Mouse (Mus musculus) 416B (cell line): ENCODE measurements around the gene Vangl2.

ENCODE experiments used
- DNase-seq: peaks from one replicate; pipeline ENCODE4 v3.0.0; 2011; ENCODE audit warnings: low read depth

Gene Vangl2

DNA sequence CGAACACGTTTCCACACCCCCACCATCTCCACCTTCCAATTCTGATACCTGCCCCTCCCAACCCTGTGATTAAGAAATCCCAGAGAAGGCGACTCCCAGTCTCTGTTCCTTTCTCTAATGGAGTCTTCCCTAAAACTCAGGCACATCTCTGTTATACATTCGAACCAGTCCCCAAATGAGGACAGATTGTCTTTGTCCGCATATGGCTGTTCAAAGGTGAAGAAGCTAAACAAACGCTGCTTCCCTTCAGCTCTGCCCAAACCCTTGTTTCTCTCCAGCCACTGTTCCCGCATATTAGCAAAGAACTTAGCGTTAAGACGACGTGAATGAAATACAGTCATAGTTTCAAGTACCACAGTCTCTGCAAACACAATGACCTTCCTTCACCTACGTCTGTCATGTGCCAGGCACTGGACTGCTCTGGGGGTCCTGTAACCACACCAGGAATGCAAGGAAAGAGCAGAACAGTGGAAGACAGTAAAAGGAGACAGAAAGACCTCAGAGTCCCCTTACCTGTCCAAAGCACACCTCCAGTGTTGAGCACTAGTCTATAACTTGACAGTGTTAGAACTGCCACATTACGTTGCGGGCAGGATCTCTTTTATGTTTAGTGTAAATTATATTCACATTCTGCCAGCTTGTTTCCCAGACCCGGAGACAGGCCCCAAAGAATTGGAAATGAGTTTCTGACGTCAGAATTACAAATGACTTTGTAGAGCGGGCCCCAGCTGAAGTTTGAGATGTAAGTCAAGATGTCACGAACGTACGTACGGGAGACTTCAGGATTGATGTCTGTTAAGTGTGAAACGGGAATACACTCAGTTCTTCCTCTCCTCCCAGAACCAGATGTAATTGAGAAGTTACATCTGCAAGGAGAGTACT is at the start of gene Vangl2:
Gene Vangl2, minus strand, starts transcription at position 51 of the 882 bp plus-strand sequence.
- DNase-seq: no peak

- DNase-seq: peak; percentile 58
Measured at GRCm38 (mm10) chr1:172077981-172078380, 49.7 kb upstream of the Vangl2 start.

DNA sequence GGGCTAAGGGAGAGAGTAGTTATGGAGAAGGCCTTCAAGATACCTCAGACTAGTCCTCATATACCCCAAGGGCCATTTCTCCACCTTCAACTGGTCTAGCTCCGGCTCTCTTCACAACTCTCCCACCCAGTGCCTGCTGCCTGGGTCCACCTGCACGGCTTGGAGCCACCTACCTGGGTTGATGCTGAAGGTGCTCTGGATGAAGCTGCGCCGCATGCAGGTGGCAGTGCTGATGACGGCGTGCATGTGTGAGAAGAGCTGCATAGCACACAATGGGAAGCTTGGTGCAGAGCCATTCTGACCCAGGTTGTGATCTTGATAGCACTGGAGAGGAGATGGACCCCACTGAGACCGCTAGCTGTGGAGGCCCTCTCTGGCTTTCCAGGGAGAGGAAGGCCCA is 44.4 kb upstream of the Vangl2 start:
- no peak for DNase-seq

DNA sequence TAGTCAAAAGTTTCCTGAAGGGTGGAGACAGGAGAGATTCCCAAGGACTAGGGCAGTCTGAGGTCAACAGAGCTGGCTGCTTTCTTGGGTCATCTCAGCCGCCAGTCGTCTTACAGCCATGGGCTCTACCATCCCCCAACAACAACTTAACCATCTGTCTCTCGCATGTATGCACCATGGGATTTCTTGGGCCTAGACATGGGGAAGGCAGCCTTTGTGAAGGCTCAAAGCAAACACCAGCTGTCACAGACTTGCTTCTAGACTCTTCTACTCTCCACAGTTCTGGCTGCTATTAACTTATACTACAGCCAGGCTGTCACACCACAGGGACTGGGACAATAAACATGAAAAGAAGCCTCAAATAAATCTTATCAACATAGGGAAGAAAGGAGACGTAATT is 43.3 kb upstream of the Vangl2 start:
- DNase-seq: no peak

DNA sequence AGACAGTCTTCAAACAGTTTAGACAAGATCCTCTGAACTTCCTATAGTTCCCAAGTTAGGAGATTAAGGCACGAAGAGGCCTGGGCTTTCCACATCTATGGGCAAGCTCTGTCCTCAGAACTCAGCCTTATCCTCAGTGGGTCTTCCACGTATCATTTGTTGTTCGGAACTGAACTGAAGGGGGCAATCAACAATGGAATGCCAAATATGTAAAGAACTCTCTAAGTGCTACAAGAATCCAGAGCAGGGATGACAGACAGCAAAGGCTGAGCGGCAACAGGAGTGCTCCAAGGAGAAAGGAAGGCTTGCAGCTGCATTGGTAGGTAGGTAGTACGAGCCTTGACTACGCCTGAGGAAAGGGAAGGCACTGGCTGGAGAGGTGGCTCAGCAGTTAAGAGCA is 42.0 kb upstream of the Vangl2 start:
- no peak for DNase-seq

- no peak for DNase-seq
Measured at GRCm38 (mm10) chr1:172064613-172065141, 36.4 kb upstream of the Vangl2 start.

DNA sequence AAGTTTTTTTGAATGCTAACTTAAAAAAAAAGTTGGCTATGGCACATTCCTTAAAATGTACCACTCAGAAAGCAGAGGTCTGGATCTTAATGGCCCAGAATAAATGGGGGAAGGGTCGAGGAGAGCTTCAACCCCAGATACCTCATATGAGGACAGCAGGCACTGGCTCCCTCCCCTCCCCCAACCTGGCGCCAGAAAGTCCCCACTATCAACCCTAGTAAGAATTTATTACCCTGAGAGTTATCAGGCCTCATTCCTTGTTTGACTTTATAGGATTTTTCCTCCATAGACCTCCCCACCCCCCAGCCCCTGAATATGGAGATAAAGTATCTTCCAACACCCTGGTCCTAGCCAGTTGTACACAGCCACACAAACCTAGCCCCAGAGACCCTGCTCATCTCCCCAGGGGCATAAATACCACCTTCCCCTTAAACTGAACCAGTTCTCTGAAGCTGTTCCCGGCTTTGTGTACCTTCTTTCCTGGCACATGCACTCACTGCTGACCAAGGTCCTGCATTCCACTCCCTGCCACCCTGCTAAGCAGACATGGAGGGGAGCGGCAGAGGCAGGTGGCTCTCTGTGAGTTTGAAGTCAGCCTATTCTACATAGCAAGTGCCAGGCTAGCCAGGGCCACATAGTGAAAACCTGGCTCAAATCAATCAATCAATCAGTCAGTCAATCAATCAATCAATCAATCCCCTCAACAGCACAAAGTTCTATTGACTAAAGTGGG is 35.2 kb upstream of the Vangl2 start:
- no peak for DNase-seq

- no peak for DNase-seq
Measured at GRCm38 (mm10) chr1:172062101-172062500, 33.9 kb upstream of the Vangl2 start.

- DNase-seq: no peak
Measured at GRCm38 (mm10) chr1:172061217-172061616, 33.0 kb upstream of the Vangl2 start.

DNA sequence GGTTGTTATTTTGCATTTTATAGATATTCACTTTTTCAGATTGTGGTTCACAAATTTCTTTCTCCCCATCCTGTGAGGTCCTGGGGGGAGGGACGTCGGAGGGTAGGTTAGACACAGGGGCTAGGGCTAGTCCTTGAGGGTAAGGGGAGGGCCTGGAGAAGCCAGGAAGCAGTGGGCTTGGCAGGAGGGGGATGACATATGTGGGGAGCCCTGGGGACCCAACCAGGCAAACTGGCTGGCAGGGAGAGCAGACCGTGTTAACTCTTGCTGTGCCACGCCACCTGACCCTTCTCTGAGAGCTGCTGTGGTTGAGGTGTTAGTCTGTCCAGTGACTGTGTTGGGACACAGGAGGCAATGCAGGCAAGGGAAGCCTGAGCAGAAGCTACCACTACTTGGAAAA is 32.4 kb upstream of the Vangl2 start:
- DNase-seq: no peak

DNA sequence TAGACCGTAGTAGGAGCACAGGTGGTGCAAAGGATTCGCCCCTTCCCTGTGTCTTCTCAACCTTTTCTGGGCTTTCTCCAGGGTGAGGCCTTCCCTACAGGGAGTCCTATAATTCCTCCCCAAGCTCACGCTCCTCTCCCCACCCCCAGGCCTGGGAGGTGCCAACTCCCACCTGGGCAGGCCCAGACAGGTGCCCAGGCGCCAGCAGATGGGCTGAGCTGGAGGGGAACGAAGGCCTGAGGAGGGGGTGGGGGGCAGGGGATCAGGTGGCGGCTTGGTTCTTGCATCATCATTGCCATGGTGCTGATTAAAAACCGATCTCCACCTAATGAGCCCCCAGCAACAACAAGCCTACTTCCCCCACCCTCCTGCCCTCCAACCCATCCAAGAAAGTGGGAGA is 30.6 kb upstream of the Vangl2 start:
- DNase-seq: no peak

DNA sequence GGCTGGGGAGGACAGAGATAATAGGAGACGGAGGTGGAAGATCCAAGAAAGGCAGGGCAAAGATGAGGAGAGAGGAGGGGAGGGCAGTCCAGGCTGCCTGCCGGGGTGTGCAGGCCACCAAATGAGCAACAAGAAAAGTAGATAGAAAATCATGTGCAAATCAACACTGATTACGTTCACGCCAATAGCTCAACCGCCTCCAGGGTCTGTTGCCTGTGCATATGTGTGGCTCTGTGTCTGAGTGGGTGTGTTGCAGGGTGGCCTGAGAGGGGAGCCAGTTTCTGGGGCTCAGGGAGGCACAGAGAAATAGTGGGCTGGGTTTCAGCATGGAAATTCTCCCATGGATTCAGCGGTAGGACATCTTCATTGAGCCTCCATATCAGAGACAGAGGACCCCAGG is 30.1 kb upstream of the Vangl2 start:
- no peak for DNase-seq

- no peak for DNase-seq
Measured at GRCm38 (mm10) chr1:172057491-172057921, 29.3 kb upstream of the Vangl2 start, which contains the start of gene Nhlh1. Gene Nhlh1 (minus strand): TSS chr1:172057573.

DNA sequence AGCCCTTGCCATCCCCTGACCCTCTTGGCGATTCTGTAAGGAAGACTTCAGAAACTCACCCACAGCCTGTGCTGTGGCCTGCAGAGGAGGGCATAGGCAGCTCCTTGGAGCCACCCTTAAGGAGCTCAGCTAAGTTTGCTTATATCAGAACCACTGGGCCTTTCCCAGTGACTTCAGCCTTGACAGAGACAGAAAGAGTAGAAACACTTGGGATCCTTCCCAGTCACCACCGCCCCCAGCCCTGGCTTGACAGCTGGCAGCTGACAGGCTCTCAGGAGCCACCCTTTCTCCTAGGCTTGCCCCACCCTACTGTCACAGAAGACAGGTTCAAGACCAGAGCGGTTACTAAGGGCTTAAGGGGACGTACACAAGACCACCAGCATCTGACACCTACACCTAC is 28.0 kb upstream of the Vangl2 start:
- no peak for DNase-seq

- DNase-seq: no peak
Measured at GRCm38 (mm10) chr1:172053541-172054440, 25.5 kb upstream of the Vangl2 start.

- DNase-seq: peak; percentile 18
Measured at GRCm38 (mm10) chr1:172052766-172053279, 24.6 kb upstream of the Vangl2 start.

- DNase-seq: peak; percentile 8
Measured at GRCm38 (mm10) chr1:172049131-172049782, 21.0 kb upstream of the Vangl2 start.

GRCm38 (mm10) chr1:172048241-172048734 is 20.0 kb upstream of the Vangl2 start:
- DNase-seq: peak; percentile 56

GRCm38 (mm10) chr1:172046938-172047337 is 18.7 kb upstream of the Vangl2 start:
- peak; percentile 89 for DNase-seq

GRCm38 (mm10) chr1:172046410-172046809 is 18.2 kb upstream of the Vangl2 start:
- DNase-seq: no peak

GRCm38 (mm10) chr1:172029914-172030313 is 1.7 kb upstream of the Vangl2 start:
- no peak for DNase-seq
